ENCODE assay signal across 13 mouse cellular contexts in the genomic region with DNA sequence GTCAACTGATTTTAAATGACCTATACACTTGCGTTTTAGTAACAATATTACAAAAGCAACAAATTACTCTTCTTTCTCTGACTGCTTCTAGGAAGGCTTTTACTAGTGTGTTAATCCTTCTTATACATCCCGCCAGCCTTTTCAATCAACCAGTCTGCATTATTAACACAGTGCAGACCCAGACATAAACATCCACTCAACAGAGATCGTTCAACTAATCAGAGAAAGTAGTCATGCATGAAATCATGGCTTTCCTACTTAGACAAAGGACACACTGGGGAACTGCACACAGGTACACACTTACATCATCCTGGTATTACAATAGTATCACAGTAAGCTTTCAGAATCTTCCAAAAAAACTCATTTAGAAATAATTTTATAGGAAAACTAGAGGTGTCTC.
"Had no signal": no experiment of that assay in that cellular context is flagged by ENCODE, and none has a peak within 500 bp of the region (broad histone marks: within the 10 kb centered on the region; RNA-seq: fewer than 3 reads in every experiment).

No protein-coding gene starts in this region.

- H3K9ac ChIP-seq: intestine, embryonic 15.5 days; limb, embryonic 13.5 days; liver, embryonic 14.5 days; neural tube, embryonic 12.5 days had no signal

- H3K27me3 ChIP-seq: intestine, embryonic 15.5 days; limb, embryonic 13.5 days; neural tube, embryonic 12.5 days had no signal

- H3K4me2 ChIP-seq: intestine, embryonic 15.5 days; limb, embryonic 13.5 days; neural tube, embryonic 12.5 days had no signal

- H3K4me1 ChIP-seq: intestine, embryonic 15.5 days had no signal

- H3K4me3 ChIP-seq: intestine, embryonic 15.5 days; limb, embryonic 13.5 days; myocyte; neural tube, embryonic 12.5 days had no signal

- DNase-seq: kidney, adult 18-20 months; kidney, postnatal 10 days; kidney, postnatal 4 days; left cerebral cortex, postnatal 4 days; lung, adult 18-20 months; right cerebral cortex, postnatal 14 days; thymus, adult 18-20 months; thymus, postnatal 14 days had no signal

- H3K36me3 ChIP-seq: intestine, embryonic 15.5 days had no signal

- ATAC-seq: intestine, embryonic 15.5 days had no signal

- H3K27ac ChIP-seq: intestine, embryonic 15.5 days; limb, embryonic 13.5 days; liver, embryonic 14.5 days; neural tube, embryonic 12.5 days had no signal

- H3K9me3 ChIP-seq: intestine, embryonic 15.5 days; limb, embryonic 13.5 days; neural tube, embryonic 12.5 days had no signal
